Mouse (Mus musculus) hindbrain, embryonic 12.5 days (tissue): ENCODE measurements at regions not wholly inside any gene's neighbourhood (a gene's known extent, or its start where the extent isn't known, plus 50 kb on each side); places are given as distances from the start of the nearest gene placed in this dataset.
A peak's percentile ranks its signal among the peaks of the same experiment; 100 is the strongest.
"Not testable (repeated sequence)": the region's sequence is repeated elsewhere in the genome, so short reads cannot be mapped to it uniquely, and the experiment has no call there.

Source experiments
- ATAC-seq: fragments of 200-750 bp; cut with Nextera tagmentation; 2 replicates; pipeline ENCODE4 v1.8.0; 2017; ENCODE audit warnings: moderate TSS enrichment; ENCODE audit not compliant: low FRiP score
- H3K27ac ChIP-seq: fragments of 300-500 bp; sonication (generic); 2 replicates; pipeline ENCODE4 v1.5.1; 2016; ENCODE audit warnings: mild to moderate bottlenecking
- H3K27me3 ChIP-seq: fragments of 300-500 bp; sonication (generic); 2 replicates; pipeline ENCODE4 v1.6.1; 2016; ENCODE audit warnings: mild to moderate bottlenecking
- H3K36me3 ChIP-seq: fragments of 300-500 bp; sonication (generic); 2 replicates; pipeline ENCODE4 v1.6.1; 2016; ENCODE audit warnings: mild to moderate bottlenecking
- H3K4me1 ChIP-seq: fragments of 300-500 bp; sonication (generic); 2 replicates; pipeline ENCODE4 v1.6.1; 2016
- H3K4me2 ChIP-seq: fragments of 300-500 bp; sonication (generic); replicated peaks from 2 replicates; pipeline ENCODE4 v1.6.1; 2016; ENCODE audit warnings: mild to moderate bottlenecking
- H3K4me3 ChIP-seq: fragments of 300-500 bp; sonication (generic); 2 replicates; pipeline ENCODE4 v1.5.1; 2016; ENCODE audit warnings: mild to moderate bottlenecking
- H3K9ac ChIP-seq: fragments of 300-500 bp; sonication (generic); 2 replicates; pipeline ENCODE4 v1.6.1; 2016; ENCODE audit warnings: mild to moderate bottlenecking, moderate library complexity
- H3K9me3 ChIP-seq: fragments of 300-500 bp; sonication (generic); replicated peaks from 2 replicates; pipeline ENCODE4 v1.6.1; 2016; ENCODE audit warnings: mild to moderate bottlenecking
- WGBS: fragments of 180-500 bp; shearing (Covaris S2); methylation state at CpG from one replicate; pipeline ENCODE4 v1.1.7; 2016; 5-methylcytosine and 5-hydroxymethylcytosine counted together

DNA sequence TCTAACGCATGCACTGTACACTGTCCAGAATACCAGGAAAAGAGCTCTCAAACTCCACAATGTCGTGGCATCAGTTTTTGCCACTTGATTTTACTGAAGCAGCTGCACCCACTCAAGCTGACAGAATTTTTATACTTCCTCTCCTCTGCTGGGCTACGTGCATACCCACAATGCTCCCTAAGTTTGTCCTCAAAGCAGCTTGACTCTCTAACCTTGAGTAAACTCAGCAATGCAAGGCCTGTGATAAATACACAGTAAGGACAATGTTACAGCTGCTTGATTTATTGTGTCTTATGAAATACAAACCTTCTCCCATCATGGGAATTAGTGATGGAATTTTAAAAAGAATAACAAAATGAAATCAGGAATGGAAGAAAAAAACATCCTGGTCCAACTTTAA lies 129.7 kb downstream of the Trmt11 start:
- Histone ChIP-seq H3K27ac (no peak overlapping the region), H3K4me2 (no peak overlapping the region), H3K27me3 (no peaks in the 10 kb centered on the region), H3K9me3 (no peaks in the 10 kb centered on the region), H3K4me3 (no peak overlapping the region), H3K9ac (no peak overlapping the region), H3K36me3 (no peaks in the 10 kb centered on the region), H3K4me1 (no peaks in the 10 kb centered on the region)
- ATAC-seq: no peak
- WGBS: 85% methylated on average over 3 of the region's 3 CpGs

DNA sequence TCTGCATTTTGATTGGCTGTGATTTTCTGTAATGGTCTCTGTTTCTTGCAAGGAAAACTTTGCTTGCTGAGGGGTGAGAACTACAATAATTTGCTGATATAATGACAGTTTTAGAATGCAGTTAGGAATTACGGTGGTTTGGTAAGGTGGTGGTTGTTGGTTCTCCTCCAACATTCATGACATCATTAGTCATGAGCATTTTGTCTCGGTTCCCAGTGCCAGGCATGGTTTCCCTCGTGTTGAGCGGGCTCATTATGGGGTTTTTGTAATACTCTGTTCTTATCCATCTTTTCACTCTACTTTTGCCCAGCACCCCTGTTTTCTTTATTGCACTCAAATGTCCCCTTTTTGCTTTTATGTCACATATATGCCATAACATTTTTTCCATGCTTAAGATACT lies 149.9 kb downstream of the Trmt11 start:
- Histone ChIP-seq H3K27me3 (no peaks in the 10 kb centered on the region), H3K4me1 (no peaks in the 10 kb centered on the region), H3K9me3 (no peaks in the 10 kb centered on the region), H3K4me3 (no peak overlapping the region), H3K4me2 (no peak overlapping the region), H3K9ac (no peak overlapping the region), H3K27ac (no peak overlapping the region), H3K36me3 (no peaks in the 10 kb centered on the region)
- ATAC-seq: no peak
- 85% methylated on average over 4 of the region's 4 CpGs for WGBS

DNA sequence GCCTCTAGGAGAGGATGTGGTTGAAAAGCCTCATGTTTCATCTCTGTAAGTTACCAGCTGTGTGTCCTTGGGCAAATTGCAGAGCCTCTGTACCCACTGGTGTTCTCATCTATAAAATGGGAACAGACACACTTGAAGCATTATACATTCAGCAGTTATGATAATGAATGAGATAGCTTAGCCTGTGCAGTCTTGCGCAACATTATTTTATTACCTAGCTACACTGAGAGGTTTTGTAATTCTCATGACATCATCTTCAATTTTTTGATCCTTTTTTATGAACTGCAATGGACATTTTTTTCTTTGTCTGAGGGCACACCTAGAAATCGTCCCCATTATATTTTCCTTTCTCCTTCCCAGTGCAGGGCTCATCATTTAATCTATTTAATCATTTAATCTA lies 153.5 kb downstream of the Trmt11 start:
- Histone ChIP-seq H3K27ac (no peak overlapping the region), H3K27me3 (no peaks in the 10 kb centered on the region), H3K9me3 (no peaks in the 10 kb centered on the region), H3K4me2 (no peak overlapping the region), H3K36me3 (no peaks in the 10 kb centered on the region), H3K4me1 (no peaks in the 10 kb centered on the region), H3K9ac (no peak overlapping the region), H3K4me3 (no peak overlapping the region)
- 89% methylated on average over 2 of the region's 2 CpGs for WGBS
- ATAC-seq: no peak

DNA sequence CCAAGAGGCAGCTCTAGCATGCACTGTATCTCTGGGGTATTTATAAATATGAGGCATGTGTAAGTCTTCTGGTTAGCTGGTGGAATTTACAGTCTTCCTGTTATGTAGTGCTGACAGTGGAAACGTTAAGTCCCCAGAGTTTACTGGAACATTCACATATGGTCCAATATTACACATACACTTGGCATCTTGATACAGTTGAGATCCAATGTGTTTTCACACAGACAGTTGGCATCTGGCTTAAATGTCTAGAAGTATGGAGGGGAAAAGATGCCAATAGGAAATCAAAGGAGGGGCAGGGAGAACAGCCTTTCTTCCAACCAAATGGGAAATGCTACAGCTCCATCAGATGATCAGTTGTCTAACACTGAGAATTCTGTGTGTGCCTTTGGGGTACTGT lies 154.0 kb downstream of the Trmt11 start:
- H3K27ac ChIP-seq: no peak overlapping the region
- no peak overlapping the region for H3K4me3 ChIP-seq
- 74% methylated on average over 1 of the region's 1 CpGs for WGBS
- ATAC-seq: no peak
- H3K9ac ChIP-seq: no peak overlapping the region
- no peaks in the 10 kb centered on the region for H3K4me1 ChIP-seq
- no peak overlapping the region for H3K4me2 ChIP-seq
- no peaks in the 10 kb centered on the region for H3K9me3 ChIP-seq
- no peaks in the 10 kb centered on the region for H3K27me3 ChIP-seq
- no peaks in the 10 kb centered on the region for H3K36me3 ChIP-seq

DNA sequence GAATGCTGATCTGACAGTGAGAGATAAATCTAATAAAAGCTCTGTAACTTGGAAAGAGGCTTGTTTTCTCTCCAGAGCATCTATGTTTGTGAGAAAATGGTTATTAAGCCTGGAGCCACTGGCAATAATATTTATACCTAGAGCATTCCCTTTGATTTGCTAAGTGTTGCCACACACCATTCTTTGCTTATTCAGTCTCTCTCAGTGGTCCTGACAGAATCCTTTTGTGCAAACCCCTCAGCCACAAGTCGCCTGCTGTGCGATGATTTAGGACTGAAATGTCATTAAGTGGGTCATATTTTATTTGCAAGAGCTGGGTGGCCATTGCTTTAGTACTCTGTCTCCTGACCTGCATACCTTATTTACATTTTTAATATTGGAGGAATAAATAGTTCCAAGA lies 160.7 kb downstream of the Trmt11 start:
- ATAC-seq: no peak
- Histone ChIP-seq H3K9ac (no peak overlapping the region), H3K27me3 (no peaks in the 10 kb centered on the region), H3K4me1 (no peaks in the 10 kb centered on the region), H3K9me3 (no peaks in the 10 kb centered on the region), H3K4me2 (no peak overlapping the region), H3K27ac (no peak overlapping the region), H3K4me3 (no peak overlapping the region), H3K36me3 (no peaks in the 10 kb centered on the region)
- WGBS: 38% methylated on average over 2 of the region's 2 CpGs

DNA sequence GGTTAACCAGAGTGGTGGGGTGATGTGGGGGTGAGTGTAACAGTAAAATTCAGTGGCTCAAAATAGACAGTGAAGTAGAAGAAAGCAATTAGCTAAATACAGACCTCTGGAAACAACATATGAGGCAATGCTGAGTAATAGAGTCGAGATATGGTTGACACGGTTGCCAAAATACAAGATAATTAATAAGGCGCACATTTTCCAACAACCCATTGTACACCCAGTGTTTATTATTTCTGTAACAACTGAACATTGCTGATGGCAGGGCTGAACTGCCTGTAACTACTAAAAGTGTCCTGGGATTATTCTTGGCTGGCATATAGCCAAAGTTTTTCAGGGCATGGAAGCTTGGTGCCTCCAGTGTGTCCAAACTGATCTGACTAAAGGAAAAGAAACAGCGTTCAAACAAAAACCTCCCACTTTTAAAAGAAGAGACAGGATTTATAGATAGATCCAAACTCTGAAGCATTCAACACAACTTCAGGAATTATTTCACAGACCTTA lies 174.1 kb downstream of the Trmt11 start:
- Histone ChIP-seq H3K36me3 (no peaks in the 10 kb centered on the region), H3K9ac (no peak overlapping the region), H3K27me3 (no peaks in the 10 kb centered on the region), H3K4me3 (no peak overlapping the region), H3K4me1 (no peaks in the 10 kb centered on the region), H3K9me3 (no peaks in the 10 kb centered on the region), H3K4me2 (no peak overlapping the region), H3K27ac (no peak overlapping the region)
- WGBS: 89% methylated on average over 4 of the region's 4 CpGs
- no peak for ATAC-seq

DNA sequence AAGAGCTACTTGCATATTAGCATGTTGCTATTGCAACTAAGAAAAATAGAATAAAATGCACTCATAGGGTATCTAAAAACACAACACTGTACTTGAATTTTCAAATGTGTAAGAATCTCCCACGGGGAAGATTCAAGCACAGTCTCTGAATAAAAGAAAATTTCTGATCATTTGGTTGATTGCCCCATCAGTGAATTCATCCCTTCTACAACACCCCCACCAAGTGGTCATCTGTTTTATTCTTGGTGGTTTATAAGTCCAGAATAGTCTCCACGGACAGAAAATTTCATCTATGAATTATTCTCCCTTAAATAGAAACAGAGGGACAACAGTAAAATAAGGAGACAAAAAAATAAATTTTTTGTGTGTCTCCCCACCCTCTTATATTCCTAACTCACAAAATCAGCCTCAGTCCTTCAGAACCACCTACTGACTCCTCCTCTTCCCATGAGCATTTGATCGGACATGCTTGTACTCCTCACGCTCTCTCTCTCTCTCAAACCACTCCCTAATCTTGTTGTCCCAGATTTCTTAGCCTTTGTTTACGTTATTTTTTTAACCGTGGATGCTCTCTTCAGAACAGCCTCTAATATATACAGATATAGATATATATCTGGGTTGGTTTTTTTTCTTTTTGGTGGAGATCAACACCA lies 181.0 kb downstream of the Trmt11 start:
- WGBS: 49% methylated on average over 6 of the region's 6 CpGs
- no peak for ATAC-seq
- H3K4me3 ChIP-seq: no peak overlapping the region

DNA sequence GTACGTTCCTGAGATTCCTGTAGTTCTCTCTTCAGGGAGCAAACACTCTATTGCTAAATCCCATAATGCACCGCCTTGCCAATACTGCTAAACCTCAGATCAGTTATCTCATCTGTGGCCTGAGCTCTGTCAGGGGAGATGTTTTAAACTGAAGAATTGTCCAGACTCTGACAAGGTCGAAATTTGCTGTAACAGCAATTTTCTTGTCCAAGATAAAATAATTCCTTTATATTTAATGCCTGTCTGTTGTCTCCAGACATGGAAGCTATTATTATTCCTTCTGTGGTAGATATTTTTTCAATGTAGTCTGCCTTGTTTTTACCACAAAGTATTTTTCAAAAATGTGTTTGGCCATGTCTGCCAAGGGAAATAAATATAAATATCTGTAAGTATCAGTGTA lies 184.2 kb downstream of the Trmt11 start:
- H3K4me3 ChIP-seq: no peak overlapping the region
- no peak overlapping the region for H3K27ac ChIP-seq

More for the DNA sequence above, 181.0 kb downstream of the Trmt11 start:
- H3K4me2 ChIP-seq: no peak overlapping the region
- H3K4me1 ChIP-seq: no peaks in the 10 kb centered on the region
- H3K27me3 ChIP-seq: peaks cover 5% of the 10 kb centered on the region
- no peaks in the 10 kb centered on the region for H3K36me3 ChIP-seq
- no peak overlapping the region for H3K9ac ChIP-seq
- no peak overlapping the region for H3K27ac ChIP-seq
- no peaks in the 10 kb centered on the region for H3K9me3 ChIP-seq

DNA sequence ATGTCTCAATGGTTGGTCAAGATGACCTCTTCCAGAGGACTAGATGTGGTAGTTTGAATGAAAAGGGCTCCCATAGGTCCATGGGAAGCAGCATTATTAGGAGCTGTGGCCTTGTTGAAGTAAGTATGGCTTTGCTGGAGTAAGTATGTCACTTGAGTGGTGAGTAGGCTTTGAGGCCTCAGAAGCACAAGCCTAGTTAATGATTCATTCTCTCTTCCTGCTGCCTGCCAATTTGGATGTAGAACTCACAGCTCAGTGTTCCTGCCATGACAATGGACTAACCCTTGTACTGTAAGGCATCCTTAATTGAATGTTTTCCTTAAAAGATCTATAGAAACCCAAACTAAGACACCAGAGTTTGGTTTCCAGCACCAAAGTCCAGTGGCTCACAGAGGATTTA lies 188.8 kb downstream of the Trmt11 start:
- Histone ChIP-seq H3K27me3 (peaks cover 46% of the 10 kb centered on the region), H3K9ac (no peak overlapping the region), H3K9me3 (no peaks in the 10 kb centered on the region), H3K4me1 (no peaks in the 10 kb centered on the region), H3K4me3 (no peak overlapping the region), H3K36me3 (no peaks in the 10 kb centered on the region), H3K27ac (no peak overlapping the region), H3K4me2 (no peak overlapping the region)
- ATAC-seq: no peak

More for the DNA sequence above, 184.2 kb downstream of the Trmt11 start:
- no peaks in the 10 kb centered on the region for H3K9me3 ChIP-seq
- no peaks in the 10 kb centered on the region for H3K36me3 ChIP-seq
- H3K9ac ChIP-seq: no peak overlapping the region
- H3K4me1 ChIP-seq: no peaks in the 10 kb centered on the region
- no peak overlapping the region for H3K4me2 ChIP-seq
- 71% methylated on average over 3 of the region's 3 CpGs for WGBS
- peaks cover 22% of the 10 kb centered on the region for H3K27me3 ChIP-seq
- ATAC-seq: no peak

DNA sequence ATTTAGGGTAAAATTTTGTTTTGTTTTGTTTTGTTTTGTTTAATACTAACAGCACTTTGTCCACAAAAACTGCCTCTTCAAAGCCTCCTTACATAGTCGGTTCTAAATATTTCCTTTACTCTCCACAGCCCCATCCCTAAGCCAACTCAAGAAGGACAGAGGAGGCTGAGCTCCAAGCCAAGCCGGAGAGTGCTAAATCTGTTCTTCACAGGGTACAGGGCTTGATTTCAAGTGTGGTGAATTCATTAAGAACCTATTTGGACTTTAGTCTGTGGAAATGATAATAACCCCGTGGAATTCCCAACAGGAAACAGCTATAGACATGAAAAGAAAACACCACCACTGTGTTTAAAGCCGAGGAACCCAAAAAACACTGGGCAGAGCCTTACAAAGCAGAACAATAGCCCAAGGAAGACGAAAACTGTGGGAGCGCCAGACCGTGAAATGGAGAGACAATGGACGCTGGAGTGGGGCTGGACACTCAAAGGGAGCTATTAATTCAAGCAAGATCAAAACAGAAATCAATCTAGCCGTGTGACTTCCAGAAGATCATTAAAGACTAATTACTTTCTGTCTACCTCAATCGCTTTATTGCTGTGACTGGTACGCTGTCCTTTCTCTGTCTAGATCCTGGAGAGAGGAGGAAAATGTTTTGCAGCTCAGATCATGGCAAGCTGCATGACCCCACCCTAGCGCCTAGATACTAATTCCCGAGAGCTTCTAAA lies 194.7 kb downstream of the Trmt11 start:
- Histone ChIP-seq H3K27ac (no peak overlapping the region), H3K27me3 (peaks cover 52% of the 10 kb centered on the region), H3K4me1 (0 out of 2 replicates have a peak, but pooled peaks cover 2% of the 10 kb centered on the region), H3K9me3 (no peaks in the 10 kb centered on the region), H3K9ac (no peak overlapping the region), H3K36me3 (no peaks in the 10 kb centered on the region), H3K4me2 (peak overlapping the region; percentile 40), H3K4me3 (0 out of 2 replicates have a peak overlapping the region, but pooled peaks have one; percentile 8)
- ATAC-seq: peak; percentile 96
- 17% methylated on average over 13 of the region's 13 CpGs for WGBS

DNA sequence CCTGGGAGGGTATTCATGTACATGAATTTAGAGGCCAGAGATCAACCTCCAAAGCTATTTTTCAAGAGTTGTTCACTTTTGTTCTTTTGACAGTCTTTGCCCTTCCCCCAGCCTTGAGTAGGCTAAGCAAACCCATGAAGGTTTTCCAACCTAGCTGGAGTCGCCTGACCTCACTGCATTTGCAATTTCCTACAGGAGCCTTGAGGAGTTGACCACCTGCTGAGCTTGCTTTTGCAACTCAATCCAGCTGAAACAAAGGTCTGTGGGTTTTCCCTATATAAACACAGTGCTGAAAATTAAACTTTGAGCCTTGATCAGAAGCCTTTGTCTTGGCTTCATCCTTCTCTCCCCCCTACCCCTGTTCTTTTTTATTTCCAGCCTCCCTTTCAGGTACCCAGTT lies 170.2 kb upstream of the Cenpw start:
- Histone ChIP-seq H3K36me3 (no peaks in the 10 kb centered on the region), H3K4me3 (no peak overlapping the region), H3K4me2 (no peak overlapping the region), H3K9me3 (no peaks in the 10 kb centered on the region), H3K27ac (no peak overlapping the region), H3K27me3 (no peaks in the 10 kb centered on the region), H3K4me1 (no peaks in the 10 kb centered on the region), H3K9ac (no peak overlapping the region)
- ATAC-seq: no peak
- WGBS: 20% methylated on average over 1 of the region's 1 CpGs

DNA sequence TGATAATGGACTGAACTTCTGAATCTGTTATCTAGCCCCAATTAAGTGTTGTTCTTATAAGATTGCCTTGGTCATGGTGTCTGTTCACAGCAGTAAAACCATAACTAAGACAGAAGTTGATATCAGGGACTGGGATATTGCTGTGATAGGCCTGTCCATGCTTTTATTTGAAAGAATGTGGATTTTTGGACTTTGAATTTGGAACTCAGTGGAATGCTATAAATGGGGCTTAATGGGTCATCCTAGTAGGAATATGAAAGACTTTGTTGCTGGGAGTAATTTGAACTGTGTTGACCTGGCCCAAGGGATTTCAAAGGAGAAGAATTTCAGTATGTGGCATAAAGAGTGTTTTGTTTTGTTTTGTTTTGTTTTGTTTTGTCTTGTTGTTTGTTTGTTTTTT lies 160.5 kb upstream of the Cenpw start:
- H3K27me3 ChIP-seq, H3K27ac ChIP-seq, H3K4me2 ChIP-seq, H3K9me3 ChIP-seq, ATAC-seq, H3K4me3 ChIP-seq, H3K9ac ChIP-seq, H3K4me1 ChIP-seq, H3K36me3 ChIP-seq: not testable (repeated sequence)

DNA sequence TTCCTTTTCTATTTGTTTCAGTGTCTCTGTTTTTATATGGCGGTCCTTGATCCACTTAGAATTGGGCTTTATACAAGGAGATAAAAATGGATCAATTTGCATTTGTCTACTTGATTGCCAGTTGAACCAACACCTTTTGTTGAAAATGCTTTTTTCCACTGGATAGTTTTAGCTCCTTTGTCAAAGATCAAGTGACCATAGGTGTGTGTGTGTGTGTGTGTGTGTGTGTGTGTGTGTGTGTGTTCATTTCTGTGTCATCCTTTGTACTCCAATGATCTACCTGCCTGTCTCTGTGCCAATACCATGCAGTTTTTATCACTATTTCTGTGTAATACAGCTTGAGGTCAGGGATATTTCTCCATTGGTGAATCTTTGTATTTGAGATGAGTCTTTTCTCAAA lies 158.7 kb upstream of the Cenpw start:
- no peak overlapping the region for H3K27ac ChIP-seq
- H3K36me3 ChIP-seq: no peaks in the 10 kb centered on the region
- H3K9ac ChIP-seq: no peak overlapping the region
- 85% methylated on average over 1 of the region's 1 CpGs for WGBS
- H3K9me3 ChIP-seq: no peaks in the 10 kb centered on the region
- H3K4me3 ChIP-seq: no peak overlapping the region
- H3K4me1 ChIP-seq: no peaks in the 10 kb centered on the region
- no peak overlapping the region for H3K4me2 ChIP-seq
- H3K27me3 ChIP-seq: no peaks in the 10 kb centered on the region
- no peak for ATAC-seq
